Mouse (Mus musculus): Measurements from ENCODE around the gene Scyl1. TPM values are rescaled to one million over a fixed set of nuclear protein-coding genes. Genes with fewer than 3 reads are reported as not detected.
"Not testable (repeated sequence)": the region's sequence is repeated elsewhere in the genome, so short reads cannot be mapped to it uniquely, and the experiment has no call there.

The Scyl1 gene
- total RNA-seq, 1 experiment: 55.6 TPM

- H3K4me3 ChIP-seq (ENCODE audit: insufficient read depth in 1 of 2, low read depth in 1 of 2, low read length in 2 of 2, poor library complexity in 1 of 2, severe bottlenecking in 1 of 2): no peak overlapping the region
- H3K9me3 ChIP-seq (ENCODE audit: control insufficient read depth, insufficient read depth, low read depth, low read length): no peaks in the 10 kb centered on the region
- no peak overlapping the region for H3K27ac ChIP-seq (ENCODE audit: insufficient read depth, low read depth, low read length, poor library complexity, severe bottlenecking)
- no peak for TF ChIP-seq HCFC1 (IDR thresholded peaks at IDR 0.05; ENCODE audit: borderline replicate concordance, insufficient read depth, low read length)
- TF ChIP-seq CHD2 (IDR thresholded peaks at IDR 0.05; ENCODE audit: low read depth, low read length): no peak
- TF ChIP-seq ZC3H11A (IDR thresholded peaks at IDR 0.05; ENCODE audit: borderline replicate concordance, low read depth, low read length): no peak
- no peak for TF ChIP-seq ZNF384 (IDR thresholded peaks at IDR 0.05; ENCODE audit: low read depth, low read length)
- TF ChIP-seq MAFK (IDR thresholded peaks at IDR 0.05; ENCODE audit: insufficient read depth, low read depth, low read length): no peak
- in situ Hi-C loops (cut with MboI; ENCODE audit: low sequenced_read_pairs in 2 of 2, unreplicated experiment in 2 of 2): no loop called here
- H3K36me3 ChIP-seq (ENCODE audit: control insufficient read depth, insufficient read depth, low read length, poor library complexity, severe bottlenecking): no peaks in the 10 kb centered on the region
- peaks cover 17 to 47% of the 10 kb centered on the region in 2 experiments; a peak in 3 of 4 replicates for H3K4me1 ChIP-seq (ENCODE audit: control insufficient read depth in 2 of 2, insufficient read depth in 2 of 2, low read length in 2 of 2, poor library complexity in 1 of 2)
- DNase-seq (ENCODE audit: low read depth, low spot score): no peak
- no peak overlapping the region for H3K9ac ChIP-seq (ENCODE audit: insufficient read depth, low read depth, low read length, poor library complexity, severe bottlenecking)
Measured at GRCm38 (mm10) chr19:5815928-5816327, 44.7 kb upstream of the Scyl1 start.

GRCm38 (mm10) chr19:5815010-5815409 lies 43.8 kb upstream of the Scyl1 start:
- Histone ChIP-seq H3K9me3 (ENCODE audit: control insufficient read depth, insufficient read depth, low read depth, low read length) (no peaks in the 10 kb centered on the region), H3K4me1 (ENCODE audit: control insufficient read depth in 2 of 2, insufficient read depth in 2 of 2, low read length in 2 of 2, poor library complexity in 1 of 2) (peaks cover 21 to 56% of the 10 kb centered on the region in 2 experiments; a peak in 3 of 4 replicates), H3K4me3 (ENCODE audit: insufficient read depth in 1 of 2, low read depth in 1 of 2, low read length in 2 of 2, poor library complexity in 1 of 2, severe bottlenecking in 1 of 2) (no peak overlapping the region), H3K27ac (ENCODE audit: insufficient read depth, low read depth, low read length, poor library complexity, severe bottlenecking) (no peak overlapping the region), H3K9ac (ENCODE audit: insufficient read depth, low read depth, low read length, poor library complexity, severe bottlenecking) (no peak overlapping the region), H3K36me3 (ENCODE audit: control insufficient read depth, insufficient read depth, low read length, poor library complexity, severe bottlenecking) (no peaks in the 10 kb centered on the region)
- in situ Hi-C loops (cut with MboI; ENCODE audit: low sequenced_read_pairs in 2 of 2, unreplicated experiment in 2 of 2): no loop called here
- TF ChIP-seq MAFK (IDR thresholded peaks at IDR 0.05; ENCODE audit: insufficient read depth, low read depth, low read length) (no peak), CHD2 (IDR thresholded peaks at IDR 0.05; ENCODE audit: low read depth, low read length) (no peak), HCFC1 (IDR thresholded peaks at IDR 0.05; ENCODE audit: borderline replicate concordance, insufficient read depth, low read length) (no peak), ZNF384 (IDR thresholded peaks at IDR 0.05; ENCODE audit: low read depth, low read length) (no peak), ZC3H11A (IDR thresholded peaks at IDR 0.05; ENCODE audit: borderline replicate concordance, low read depth, low read length) (no peak)
- no peak for DNase-seq (ENCODE audit: low read depth, low spot score)

- DNase-seq (ENCODE audit: low read depth, low spot score); H3K27ac ChIP-seq (ENCODE audit: insufficient read depth, low read depth, low read length, poor library complexity, severe bottlenecking); H3K36me3 ChIP-seq (ENCODE audit: control insufficient read depth, insufficient read depth, low read length, poor library complexity, severe bottlenecking); in situ Hi-C loops (cut with MboI; ENCODE audit: low sequenced_read_pairs in 2 of 2, unreplicated experiment in 2 of 2); H3K9me3 ChIP-seq (ENCODE audit: control insufficient read depth, insufficient read depth, low read depth, low read length); H3K4me3 ChIP-seq (ENCODE audit: insufficient read depth in 1 of 2, low read depth in 1 of 2, low read length in 2 of 2, poor library complexity in 1 of 2, severe bottlenecking in 1 of 2); H3K9ac ChIP-seq (ENCODE audit: insufficient read depth, low read depth, low read length, poor library complexity, severe bottlenecking): not testable (repeated sequence)
- peaks cover 21 to 60% of the 10 kb centered on the region in 2 experiments; a peak in 3 of 4 replicates for H3K4me1 ChIP-seq (ENCODE audit: control insufficient read depth in 2 of 2, insufficient read depth in 2 of 2, low read length in 2 of 2, poor library complexity in 1 of 2)
Measured at GRCm38 (mm10) chr19:5814048-5814447, 42.8 kb upstream of the Scyl1 start.

- in situ Hi-C loops (cut with MboI; ENCODE audit: low sequenced_read_pairs in 2 of 2, unreplicated experiment in 2 of 2): no loop called here
- H3K9me3 ChIP-seq (ENCODE audit: control insufficient read depth, insufficient read depth, low read depth, low read length): no peaks in the 10 kb centered on the region
- no peak overlapping the region for H3K9ac ChIP-seq (ENCODE audit: insufficient read depth, low read depth, low read length, poor library complexity, severe bottlenecking)
- no peak overlapping the region for H3K27ac ChIP-seq (ENCODE audit: insufficient read depth, low read depth, low read length, poor library complexity, severe bottlenecking)
- H3K36me3 ChIP-seq (ENCODE audit: control insufficient read depth, insufficient read depth, low read length, poor library complexity, severe bottlenecking): no peaks in the 10 kb centered on the region
- H3K4me1 ChIP-seq (ENCODE audit: control insufficient read depth in 2 of 2, insufficient read depth in 2 of 2, low read length in 2 of 2, poor library complexity in 1 of 2): peaks cover 23 to 60% of the 10 kb centered on the region in 2 experiments; a peak in 3 of 4 replicates
- TF ChIP-seq ZC3H11A (IDR thresholded peaks at IDR 0.05; ENCODE audit: borderline replicate concordance, low read depth, low read length) (no peak), MAFK (IDR thresholded peaks at IDR 0.05; ENCODE audit: insufficient read depth, low read depth, low read length) (no peak), ZNF384 (IDR thresholded peaks at IDR 0.05; ENCODE audit: low read depth, low read length) (no peak), CHD2 (IDR thresholded peaks at IDR 0.05; ENCODE audit: low read depth, low read length) (no peak), HCFC1 (IDR thresholded peaks at IDR 0.05; ENCODE audit: borderline replicate concordance, insufficient read depth, low read length) (no peak)
- no peak overlapping the region for H3K4me3 ChIP-seq (ENCODE audit: insufficient read depth in 1 of 2, low read depth in 1 of 2, low read length in 2 of 2, poor library complexity in 1 of 2, severe bottlenecking in 1 of 2)
- DNase-seq (ENCODE audit: low read depth, low spot score): no peak
Measured at GRCm38 (mm10) chr19:5813567-5813966, 42.3 kb upstream of the Scyl1 start.

All from ES-E14 (cell line).